Mouse (Mus musculus) liver, embryonic 16.5 days (tissue): ENCODE measurements around the gene Plscr3. TPM values are rescaled to one million over a fixed set of nuclear protein-coding genes. Genes with fewer than 3 reads are reported as not detected.

Source experiments
- ATAC-seq: fragments of 200-750 bp; cut with Nextera tagmentation; 2 replicates; pipeline ENCODE4 v1.8.0; 2017; ENCODE audit warnings: low read depth, mild to moderate bottlenecking, moderate number of reproducible peaks, moderate library complexity
- H3K27ac ChIP-seq: fragments of 300-500 bp; sonication (generic); 2 replicates; pipeline ENCODE4 v1.5.1; 2014; ENCODE audit warnings: mild to moderate bottlenecking, low read length
- H3K27me3 ChIP-seq: fragments of 300-500 bp; sonication (generic); 2 replicates; pipeline ENCODE4 v1.6.1; 2014; ENCODE audit warnings: low read depth, low read length, mixed read lengths; ENCODE audit not compliant: control insufficient read depth, insufficient read depth
- H3K36me3 ChIP-seq: fragments of 300-500 bp; sonication (generic); 2 replicates; pipeline ENCODE4 v1.6.1; 2014; ENCODE audit warnings: mild to moderate bottlenecking; ENCODE audit not compliant: control insufficient read depth, insufficient read depth
- H3K4me1 ChIP-seq: fragments of 300-500 bp; sonication (generic); 2 replicates; pipeline ENCODE4 v1.6.1; 2014; ENCODE audit warnings: low read depth, low read length, mixed read lengths; ENCODE audit not compliant: control insufficient read depth
- H3K4me2 ChIP-seq: fragments of 300-500 bp; sonication (generic); 2 replicates; pipeline ENCODE4 v1.6.1; 2014; ENCODE audit warnings: low read depth, low read length, mixed read lengths
- H3K4me3 ChIP-seq: fragments of 300-500 bp; sonication (generic); 2 replicates; pipeline ENCODE4 v1.5.1; 2014; ENCODE audit warnings: low read depth, mild to moderate bottlenecking, low read length
- H3K9ac ChIP-seq: fragments of 300-500 bp; sonication (generic); 2 replicates; pipeline ENCODE4 v1.6.1; 2014; ENCODE audit warnings: low read depth, low read length
- H3K9me3 ChIP-seq: fragments of 300-500 bp; sonication (generic); replicated peaks from 2 replicates; pipeline ENCODE4 v1.6.1; 2016; ENCODE audit warnings: low read length; ENCODE audit not compliant: control insufficient read depth
- WGBS: fragments of 180-500 bp; shearing (Covaris S2); extraction: QIAGEN DNeasy Blood & Tissue Kit; methylation state at CpG from one replicate; pipeline ENCODE4 v1.1.7; 2014; ENCODE audit not compliant: insufficient replicate concordance; 5-methylcytosine and 5-hydroxymethylcytosine counted together
- polyA plus RNA-seq: library from polyadenylated mRNA; unstranded; fragments of >200 nt; fragmentation: Nextera tagmentation; extraction: Ambion mirVana; gene quantifications from 2 replicates; pipeline ENCODE4 v1.2.1, GENCODE M21; 2015

Plscr3 gene
- polyA plus RNA-seq, 1 experiment from 2014 or later, result 27.8 TPM

GRCm38 (mm10) chr11:69818365-69818764 is 27.8 kb upstream of the Plscr3 start, which contains the start of gene Spem2:
Spem2 (minus strand) TSS chr11:69818465.
- no peaks in the 10 kb centered on the region for H3K9me3 ChIP-seq
- ATAC-seq, result no peak

GRCm38 (mm10) chr11:69818871-69819270 is 27.3 kb upstream of the Plscr3 start:
- no peak overlapping the region for H3K4me2 ChIP-seq
- H3K27ac ChIP-seq, result no peak overlapping the region
- H3K27me3 ChIP-seq, result no peaks in the 10 kb centered on the region
- no peaks in the 10 kb centered on the region for H3K36me3 ChIP-seq
- H3K4me1 ChIP-seq, result no peaks in the 10 kb centered on the region
- H3K9me3 ChIP-seq, result no peaks in the 10 kb centered on the region
- H3K4me3 ChIP-seq, result no peak overlapping the region
- ATAC-seq, result no peak
- 56% methylated on average over 8 of the region's 8 CpGs for WGBS
- no peak overlapping the region for H3K9ac ChIP-seq

More at GRCm38 (mm10) chr11:69818365-69818764, 27.8 kb upstream of the Plscr3 start, which contains the start of gene Spem2:
- 58% methylated on average over 2 of the region's 2 CpGs for WGBS
- no peaks in the 10 kb centered on the region for H3K36me3 ChIP-seq
- H3K4me2 ChIP-seq, result no peak within 1 kb of the TSS
- H3K4me3 ChIP-seq, result no peak within 1 kb of the TSS
- H3K27me3 ChIP-seq, result no peaks in the 10 kb centered on the region
- no peak within 1 kb of the TSS for H3K9ac ChIP-seq
- no peaks in the 10 kb centered on the region for H3K4me1 ChIP-seq
- no peak within 1 kb of the TSS for H3K27ac ChIP-seq

DNA sequence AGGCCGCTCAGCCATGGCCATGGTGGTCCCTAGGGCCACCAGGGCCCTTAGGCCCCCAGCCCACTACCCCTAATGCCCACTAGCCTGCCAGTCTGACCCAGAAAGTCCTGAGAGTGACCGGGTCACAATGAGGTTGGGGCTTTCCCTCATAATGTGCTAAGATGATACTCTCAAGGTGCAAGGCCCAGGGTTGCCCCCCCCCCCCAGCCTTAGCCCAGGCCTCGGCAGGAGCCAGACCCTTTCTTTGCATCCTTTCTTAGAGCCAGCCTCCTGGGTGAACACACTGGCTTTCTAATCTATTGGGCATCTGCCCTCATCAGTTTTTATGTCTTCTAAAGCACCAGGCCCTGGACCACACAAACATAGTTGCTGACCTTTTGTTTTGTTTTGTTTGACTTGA is 24.1 kb upstream of the Plscr3 start, which contains the start of gene Spem1:
Spem1 (minus strand) TSS at position 101 of the 400 bp plus-strand sequence.
- H3K4me1 ChIP-seq, result no peaks in the 10 kb centered on the region
- H3K27ac ChIP-seq, result no peak within 1 kb of the TSS
- no peaks in the 10 kb centered on the region for H3K9me3 ChIP-seq
- no peak within 1 kb of the TSS for H3K9ac ChIP-seq
- H3K27me3 ChIP-seq, result no peaks in the 10 kb centered on the region
- H3K36me3 ChIP-seq, result no peaks in the 10 kb centered on the region
- H3K4me2 ChIP-seq, result no peak within 1 kb of the TSS
- H3K4me3 ChIP-seq, result no peak within 1 kb of the TSS
- 66% methylated on average over 3 of the region's 3 CpGs for WGBS
- ATAC-seq, result no peak

- no peaks in the 10 kb centered on the region for H3K27me3 ChIP-seq
- H3K9me3 ChIP-seq, result no peaks in the 10 kb centered on the region
- no peaks in the 10 kb centered on the region for H3K36me3 ChIP-seq
- ATAC-seq, result no peak
- no peak overlapping the region for H3K27ac ChIP-seq
- H3K9ac ChIP-seq, result no peak overlapping the region
- WGBS, result 59% methylated on average over 2 of the region's 2 CpGs
- no peaks in the 10 kb centered on the region for H3K4me1 ChIP-seq
- no peak overlapping the region for H3K4me2 ChIP-seq
- no peak overlapping the region for H3K4me3 ChIP-seq
Measured at GRCm38 (mm10) chr11:69823456-69823855, 22.7 kb upstream of the Plscr3 start.

DNA sequence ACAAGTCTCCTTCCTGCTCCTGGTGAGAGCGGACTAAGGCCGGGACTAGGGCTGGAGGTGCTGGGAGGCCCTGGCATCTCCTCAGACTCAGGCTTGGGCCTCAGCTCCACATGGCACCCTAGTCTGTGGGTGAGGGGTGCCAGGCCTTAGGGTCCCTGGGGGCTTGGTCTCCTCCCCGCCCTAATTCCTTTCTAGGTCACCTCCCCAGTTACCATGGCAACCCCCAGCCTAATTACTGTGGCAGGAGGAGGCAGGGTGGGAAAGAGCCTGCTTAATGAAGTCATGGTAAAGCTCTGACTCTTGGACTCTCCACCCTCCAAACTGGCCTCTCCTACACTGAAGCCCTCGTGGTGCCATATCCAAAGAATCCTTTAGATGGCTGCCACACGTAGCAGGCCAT is 17.3 kb upstream of the Plscr3 start:
- Histone ChIP-seq H3K27me3 (peaks cover 14% of the 10 kb centered on the region), H3K9me3 (no peaks in the 10 kb centered on the region), H3K27ac (no peak overlapping the region), H3K9ac (no peak overlapping the region), H3K4me1 (peaks cover 6% of the 10 kb centered on the region), H3K4me3 (no peak overlapping the region), H3K4me2 (no peak overlapping the region), H3K36me3 (no peaks in the 10 kb centered on the region)
- WGBS, result 81% methylated on average over 5 of the region's 5 CpGs
- no peak for ATAC-seq

DNA sequence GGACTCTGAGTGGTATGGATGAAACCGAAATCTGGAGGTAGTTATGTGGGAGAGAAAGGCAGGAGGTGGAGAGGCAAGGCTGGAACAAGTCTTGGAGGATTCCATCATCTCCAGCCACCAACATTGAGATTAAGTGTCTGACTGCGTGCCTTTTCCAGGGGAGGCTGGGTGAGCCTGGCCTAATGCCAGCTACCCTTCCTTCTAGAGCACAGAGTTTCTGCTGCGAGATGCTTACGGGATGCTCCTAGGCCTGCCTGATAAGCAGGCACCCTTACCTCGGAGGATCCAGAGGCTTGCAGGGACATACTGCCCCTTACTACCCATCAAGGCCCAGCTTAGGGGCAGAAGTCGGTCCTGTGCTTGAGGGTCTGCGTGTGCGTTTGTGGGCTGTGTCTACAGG is 12.6 kb upstream of the Plscr3 start:
- no peak overlapping the region for H3K27ac ChIP-seq
- H3K27me3 ChIP-seq, result peaks cover 53% of the 10 kb centered on the region
- H3K4me3 ChIP-seq, result peak overlapping the region; percentile 47
- 32% methylated on average over 8 of the region's 8 CpGs for WGBS
- no peak for ATAC-seq
- no peaks in the 10 kb centered on the region for H3K9me3 ChIP-seq
- peaks cover 37% of the 10 kb centered on the region for H3K4me1 ChIP-seq
- H3K36me3 ChIP-seq, result no peaks in the 10 kb centered on the region
- H3K4me2 ChIP-seq, result peak overlapping the region; percentile 78
- peak overlapping the region; percentile 66 for H3K9ac ChIP-seq

DNA sequence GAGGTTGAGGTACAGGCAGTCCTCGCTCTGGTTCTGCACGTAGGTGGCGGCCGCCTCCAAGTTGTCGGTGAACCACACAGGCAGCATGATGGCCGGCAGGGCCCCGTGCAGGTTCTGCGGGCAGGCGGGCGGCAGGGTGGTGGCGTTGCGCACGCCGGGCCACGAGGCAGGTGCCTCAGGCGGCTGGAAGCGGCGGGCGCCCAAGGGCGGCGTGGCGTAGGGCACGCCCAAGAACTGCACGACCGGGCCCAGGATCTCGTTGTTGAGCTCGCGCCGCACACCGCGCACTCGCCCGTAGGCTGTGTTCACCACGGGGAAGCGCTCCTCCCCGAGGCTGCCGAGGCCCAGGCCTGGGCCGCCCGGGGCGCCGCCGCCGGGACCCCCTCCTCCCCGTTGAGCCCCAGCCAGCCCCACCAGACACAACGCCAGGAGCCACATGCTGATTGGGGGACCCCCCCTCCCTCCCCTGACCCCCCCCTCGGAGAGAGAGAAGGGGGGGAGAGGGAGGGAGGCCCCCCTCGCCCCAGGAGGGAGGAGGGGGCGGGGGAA is 12.1 kb upstream of the Plscr3 start:
- WGBS, result 3% methylated on average over 45 of the region's 48 CpGs
- Histone ChIP-seq H3K36me3 (no peaks in the 10 kb centered on the region), H3K9ac (peak overlapping the region; percentile 66), H3K4me1 (peaks cover 37% of the 10 kb centered on the region), H3K27me3 (peaks cover 53% of the 10 kb centered on the region), H3K4me2 (peak overlapping the region; percentile 78), H3K9me3 (no peaks in the 10 kb centered on the region), H3K4me3 (peak overlapping the region; percentile 47), H3K27ac (0 out of 2 replicates have a peak overlapping the region, but pooled peaks have one; percentile 3)
- peak; percentile 20 for ATAC-seq

- H3K4me2 ChIP-seq, result no peak overlapping the region
- peaks cover 53% of the 10 kb centered on the region for H3K27me3 ChIP-seq
Measured at GRCm38 (mm10) chr11:69835326-69835965, 10.7 kb upstream of the Plscr3 start.

GRCm38 (mm10) chr11:69835966-69836335 is 10.2 kb upstream of the Plscr3 start:
- WGBS, result 22% methylated on average over 4 of the region's 4 CpGs
- no peak overlapping the region for H3K9ac ChIP-seq
- 0 out of 2 replicates have a peak, but pooled peaks cover 2% of the 10 kb centered on the region for H3K36me3 ChIP-seq
- peaks cover 43% of the 10 kb centered on the region for H3K4me1 ChIP-seq
- H3K27me3 ChIP-seq, result peaks cover 53% of the 10 kb centered on the region
- no peak overlapping the region for H3K4me3 ChIP-seq
- no peak overlapping the region for H3K4me2 ChIP-seq
- ATAC-seq, result no peak
- H3K27ac ChIP-seq, result no peak overlapping the region
- no peaks in the 10 kb centered on the region for H3K9me3 ChIP-seq

More at GRCm38 (mm10) chr11:69835326-69835965, 10.7 kb upstream of the Plscr3 start:
- no peak overlapping the region for H3K9ac ChIP-seq
- peaks cover 43% of the 10 kb centered on the region for H3K4me1 ChIP-seq
- H3K9me3 ChIP-seq, result no peaks in the 10 kb centered on the region
- H3K4me3 ChIP-seq, result no peak overlapping the region
- no peak for ATAC-seq
- H3K36me3 ChIP-seq, result 0 out of 2 replicates have a peak, but pooled peaks cover 2% of the 10 kb centered on the region
- no peak overlapping the region for H3K27ac ChIP-seq
- WGBS, result 23% methylated on average over 9 of the region's 9 CpGs
